Mouse (Mus musculus): ENCODE results near the gene Bend6. TPM values are rescaled to one million over a fixed set of nuclear protein-coding genes. Genes with fewer than 3 reads are reported as not detected.

Bend6 gene
- total RNA-seq, 1 experiment = 0.89 TPM

DNA sequence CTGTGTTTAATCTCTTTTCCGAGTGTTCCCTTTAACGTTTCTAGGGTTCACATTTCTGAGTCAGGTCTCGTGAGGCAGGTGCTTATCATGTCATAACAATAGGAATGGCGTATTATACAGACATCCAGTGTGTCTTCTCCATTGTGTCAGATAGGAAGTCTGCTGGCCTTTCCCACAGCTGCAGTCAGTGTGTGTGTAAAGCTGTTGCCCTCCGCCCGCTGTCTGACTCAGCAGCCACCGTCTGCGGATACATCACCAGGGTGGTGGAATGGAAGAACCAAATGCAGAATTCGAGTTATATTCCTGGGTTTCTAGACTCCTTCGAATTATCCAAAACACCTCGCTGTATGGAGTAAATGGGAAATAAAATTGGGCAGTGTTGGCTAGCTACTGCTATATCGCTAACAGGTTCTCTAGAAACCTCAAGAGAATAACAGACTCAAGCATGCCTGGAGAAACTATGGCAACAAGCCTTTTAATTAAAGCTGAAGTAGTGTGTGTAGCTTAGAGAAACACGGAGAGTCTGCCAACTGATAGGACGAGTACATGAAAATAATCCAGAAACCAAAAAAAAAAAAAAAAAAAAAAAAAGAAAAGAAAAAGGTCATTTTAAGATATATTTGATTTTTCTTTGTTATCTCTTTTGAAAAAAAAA, 25.4 kb upstream of the Bend6 start:
- H3K27ac ChIP-seq (ENCODE audit: insufficient read depth, low read depth, low read length, poor library complexity, severe bottlenecking) = no peak overlapping the region

DNA sequence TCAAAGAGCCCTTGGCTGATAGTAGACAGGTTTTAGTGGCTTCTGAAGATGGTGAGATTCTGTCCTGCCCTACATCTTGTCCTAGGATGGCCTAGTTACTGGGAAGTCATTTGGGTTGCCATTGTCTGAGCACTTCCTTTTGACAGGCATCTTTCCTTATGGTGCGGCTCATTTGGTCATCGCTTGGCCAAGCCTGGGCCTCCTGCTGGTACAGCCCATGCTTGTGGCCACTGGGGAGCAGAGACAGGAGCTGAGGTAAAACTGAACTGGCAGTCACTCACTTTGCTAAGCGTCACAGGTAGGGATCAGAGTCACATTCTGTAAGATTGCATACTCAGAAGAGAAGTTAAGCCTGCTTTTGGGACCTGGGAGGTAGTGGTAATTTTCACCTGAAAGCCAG, 24.6 kb upstream of the Bend6 start:
- H3K27ac ChIP-seq (ENCODE audit: insufficient read depth, low read depth, low read length, poor library complexity, severe bottlenecking) = no peak overlapping the region
- H3K4me3 ChIP-seq (ENCODE audit: insufficient read depth in 1 of 2, low read depth in 1 of 2, low read length in 2 of 2, poor library complexity in 1 of 2, severe bottlenecking in 1 of 2) = no peak overlapping the region
- H3K9ac ChIP-seq (ENCODE audit: insufficient read depth, low read depth, low read length, poor library complexity, severe bottlenecking) = no peak overlapping the region
- in situ Hi-C loops (cut with MboI; ENCODE audit: low sequenced_read_pairs in 2 of 2, unreplicated experiment in 2 of 2) = no loop called here
- no peaks in the 10 kb centered on the region; the same call in 1 of the 2 replicates for H3K36me3 ChIP-seq (ENCODE audit: control insufficient read depth, insufficient read depth, low read length, poor library complexity, severe bottlenecking)
- H3K4me1 ChIP-seq (ENCODE audit: control insufficient read depth in 2 of 2, insufficient read depth in 2 of 2, low read length in 2 of 2, poor library complexity in 1 of 2) = 0 out of 4 replicates have a peak, but pooled peaks cover 0 to 2% of the 10 kb centered on the region in 2 experiments
- DNase-seq (ENCODE audit: low read depth, low spot score) = no peak
- no peak for TF ChIP-seq CHD2 (IDR thresholded peaks at IDR 0.05; ENCODE audit: low read depth, low read length)
- no peak for TF ChIP-seq MAFK (IDR thresholded peaks at IDR 0.05; ENCODE audit: insufficient read depth, low read depth, low read length)
- no peak for TF ChIP-seq ZNF384 (IDR thresholded peaks at IDR 0.05; ENCODE audit: low read depth, low read length)
- no peak for TF ChIP-seq HCFC1 (IDR thresholded peaks at IDR 0.05; ENCODE audit: borderline replicate concordance, insufficient read depth, low read length)
- TF ChIP-seq ZC3H11A (IDR thresholded peaks at IDR 0.05; ENCODE audit: borderline replicate concordance, low read depth, low read length) = no peak
- H3K9me3 ChIP-seq (ENCODE audit: control insufficient read depth, insufficient read depth, low read depth, low read length) = no peaks in the 10 kb centered on the region

More for the DNA sequence above, 25.4 kb upstream of the Bend6 start:
- Histone ChIP-seq H3K36me3 (ENCODE audit: control insufficient read depth, insufficient read depth, low read length, poor library complexity, severe bottlenecking) (no peaks in the 10 kb centered on the region; the same call in 1 of the 2 replicates), H3K9ac (ENCODE audit: insufficient read depth, low read depth, low read length, poor library complexity, severe bottlenecking) (no peak overlapping the region), H3K9me3 (ENCODE audit: control insufficient read depth, insufficient read depth, low read depth, low read length) (no peaks in the 10 kb centered on the region), H3K4me1 (ENCODE audit: control insufficient read depth in 2 of 2, insufficient read depth in 2 of 2, low read length in 2 of 2, poor library complexity in 1 of 2) (0 out of 4 replicates have a peak, but pooled peaks cover 0 to 2% of the 10 kb centered on the region in 2 experiments), H3K4me3 (ENCODE audit: insufficient read depth in 1 of 2, low read depth in 1 of 2, low read length in 2 of 2, poor library complexity in 1 of 2, severe bottlenecking in 1 of 2) (no peak overlapping the region)
- in situ Hi-C loops (cut with MboI; ENCODE audit: low sequenced_read_pairs in 2 of 2, unreplicated experiment in 2 of 2) = no loop called here
- DNase-seq (ENCODE audit: low read depth, low spot score) = no peak
- TF ChIP-seq ZC3H11A (IDR thresholded peaks at IDR 0.05; ENCODE audit: borderline replicate concordance, low read depth, low read length) (no peak), CHD2 (IDR thresholded peaks at IDR 0.05; ENCODE audit: low read depth, low read length) (no peak)

DNA sequence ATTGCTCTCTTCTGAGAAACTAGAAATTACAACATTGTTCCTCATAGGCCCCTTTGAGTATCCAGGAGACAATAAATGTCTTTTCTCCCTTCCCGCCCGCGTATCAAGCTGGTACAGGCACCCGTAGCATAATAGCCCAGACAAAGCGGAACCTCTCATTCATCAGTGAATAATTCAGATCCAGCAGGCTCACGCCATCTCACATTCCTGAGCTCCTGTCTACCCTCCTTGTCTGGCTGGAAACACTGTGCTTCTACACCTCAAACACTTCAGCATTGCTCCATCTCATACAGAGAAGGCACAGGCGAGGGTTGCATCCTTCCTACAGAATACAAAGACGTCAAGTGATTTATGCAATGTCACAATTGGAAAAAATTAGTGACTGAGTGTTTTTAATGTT, 24.2 kb upstream of the Bend6 start:
- Histone ChIP-seq H3K27ac (ENCODE audit: insufficient read depth, low read depth, low read length, poor library complexity, severe bottlenecking) (no peak overlapping the region), H3K9me3 (ENCODE audit: control insufficient read depth, insufficient read depth, low read depth, low read length) (no peaks in the 10 kb centered on the region), H3K9ac (ENCODE audit: insufficient read depth, low read depth, low read length, poor library complexity, severe bottlenecking) (no peak overlapping the region), H3K4me3 (ENCODE audit: insufficient read depth in 1 of 2, low read depth in 1 of 2, low read length in 2 of 2, poor library complexity in 1 of 2, severe bottlenecking in 1 of 2) (no peak overlapping the region), H3K36me3 (ENCODE audit: control insufficient read depth, insufficient read depth, low read length, poor library complexity, severe bottlenecking) (no peaks in the 10 kb centered on the region; the same call in 1 of the 2 replicates), H3K4me1 (ENCODE audit: control insufficient read depth in 2 of 2, insufficient read depth in 2 of 2, low read length in 2 of 2, poor library complexity in 1 of 2) (0 out of 4 replicates have a peak, but pooled peaks cover 0 to 2% of the 10 kb centered on the region in 2 experiments)
- in situ Hi-C loops (cut with MboI; ENCODE audit: low sequenced_read_pairs in 2 of 2, unreplicated experiment in 2 of 2) = no loop called here
- TF ChIP-seq ZC3H11A (IDR thresholded peaks at IDR 0.05; ENCODE audit: borderline replicate concordance, low read depth, low read length) (no peak), CHD2 (IDR thresholded peaks at IDR 0.05; ENCODE audit: low read depth, low read length) (no peak), MAFK (IDR thresholded peaks at IDR 0.05; ENCODE audit: insufficient read depth, low read depth, low read length) (no peak), HCFC1 (IDR thresholded peaks at IDR 0.05; ENCODE audit: borderline replicate concordance, insufficient read depth, low read length) (no peak), ZNF384 (IDR thresholded peaks at IDR 0.05; ENCODE audit: low read depth, low read length) (no peak)
- no peak for DNase-seq (ENCODE audit: low read depth, low spot score)

DNA sequence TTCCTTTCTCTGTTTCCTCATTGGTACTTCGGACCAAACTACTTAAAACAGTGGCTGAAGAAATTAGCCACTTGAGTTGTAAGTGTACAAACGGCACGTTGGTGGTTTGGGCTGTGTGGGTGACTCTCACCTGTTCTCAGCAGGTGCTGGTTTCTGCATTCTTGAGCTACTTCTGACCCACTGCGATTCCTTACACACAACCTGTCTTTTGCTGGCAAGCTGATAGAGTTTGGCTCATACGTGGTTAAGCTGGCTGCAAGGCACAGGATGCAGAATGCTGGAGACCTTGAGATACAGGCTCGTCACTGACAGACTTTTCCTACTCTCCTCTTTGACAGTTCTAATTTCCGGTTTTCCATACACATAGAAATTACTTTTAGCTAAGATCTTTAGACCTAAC, 19.9 kb upstream of the Bend6 start:
- no peaks in the 10 kb centered on the region; the same call in 1 of the 2 replicates for H3K36me3 ChIP-seq (ENCODE audit: control insufficient read depth, insufficient read depth, low read length, poor library complexity, severe bottlenecking)
- no peak overlapping the region for H3K9ac ChIP-seq (ENCODE audit: insufficient read depth, low read depth, low read length, poor library complexity, severe bottlenecking)
- in situ Hi-C loops (cut with MboI; ENCODE audit: low sequenced_read_pairs in 2 of 2, unreplicated experiment in 2 of 2) = no loop called here
- no peak overlapping the region for H3K4me3 ChIP-seq (ENCODE audit: insufficient read depth in 1 of 2, low read depth in 1 of 2, low read length in 2 of 2, poor library complexity in 1 of 2, severe bottlenecking in 1 of 2)
- no peak for DNase-seq (ENCODE audit: low read depth, low spot score)
- H3K9me3 ChIP-seq (ENCODE audit: control insufficient read depth, insufficient read depth, low read depth, low read length) = no peaks in the 10 kb centered on the region
- peaks cover 0 to 3% of the 10 kb centered on the region in 2 experiments; a peak in 1 of 4 replicates for H3K4me1 ChIP-seq (ENCODE audit: control insufficient read depth in 2 of 2, insufficient read depth in 2 of 2, low read length in 2 of 2, poor library complexity in 1 of 2)
- H3K27ac ChIP-seq (ENCODE audit: insufficient read depth, low read depth, low read length, poor library complexity, severe bottlenecking) = no peak overlapping the region
- TF ChIP-seq ZC3H11A (IDR thresholded peaks at IDR 0.05; ENCODE audit: borderline replicate concordance, low read depth, low read length) = no peak
- TF ChIP-seq ZNF384 (IDR thresholded peaks at IDR 0.05; ENCODE audit: low read depth, low read length) = no peak
- TF ChIP-seq HCFC1 (IDR thresholded peaks at IDR 0.05; ENCODE audit: borderline replicate concordance, insufficient read depth, low read length) = no peak
- TF ChIP-seq MAFK (IDR thresholded peaks at IDR 0.05; ENCODE audit: insufficient read depth, low read depth, low read length) = no peak
- no peak for TF ChIP-seq CHD2 (IDR thresholded peaks at IDR 0.05; ENCODE audit: low read depth, low read length)

All from ES-E14 (cell line).